Mouse (Mus musculus) fibroblast of lung, adult 2 months (primary cell): Measurements from ENCODE around the gene Fance.
"Not testable (repeated sequence)": the region's sequence is repeated elsewhere in the genome, so short reads cannot be mapped to it uniquely, and the experiment has no call there.

Experiments used
- DNase-seq: peaks from one replicate; pipeline ENCODE4 v3.0.0-alpha.2; 2011; ENCODE audit warnings: low read depth

The Fance gene

GRCm38 (mm10) chr17:28326951-28327350 lies 13.6 kb downstream of the Fance start:
- no peak for DNase-seq

DNA sequence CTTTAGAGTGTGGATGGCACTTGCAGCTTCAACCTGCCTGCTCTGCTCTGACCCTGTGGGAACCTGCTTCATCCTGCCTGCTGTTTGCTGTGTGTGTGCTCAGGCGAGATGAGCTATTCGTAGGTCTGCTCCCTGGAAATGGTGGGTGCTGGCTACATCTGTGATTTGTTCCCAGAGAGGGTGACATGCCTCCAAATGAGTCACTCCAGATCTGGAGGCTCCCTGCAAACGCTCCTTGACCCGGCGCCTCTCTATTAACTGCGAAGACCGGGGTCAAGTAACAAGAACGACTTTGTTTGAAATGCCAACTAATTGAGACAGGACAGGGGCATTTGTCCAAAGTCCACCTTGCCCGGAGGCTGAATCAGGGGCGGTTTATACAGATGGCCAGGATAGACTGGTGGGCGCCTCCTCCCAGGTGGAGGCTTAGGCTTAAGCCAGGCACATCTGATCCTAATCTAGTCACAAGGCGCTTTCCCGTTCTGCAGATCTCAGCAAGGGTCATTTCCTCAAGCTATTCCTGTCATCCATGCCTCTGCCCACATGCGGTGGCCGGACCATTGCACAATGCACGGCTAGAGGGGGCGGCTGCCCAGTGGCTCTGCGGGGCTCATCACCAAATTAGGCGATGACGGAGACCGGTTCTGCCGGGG lies 14.5 kb downstream of the Fance start:
- peak; percentile 77 for DNase-seq

DNA sequence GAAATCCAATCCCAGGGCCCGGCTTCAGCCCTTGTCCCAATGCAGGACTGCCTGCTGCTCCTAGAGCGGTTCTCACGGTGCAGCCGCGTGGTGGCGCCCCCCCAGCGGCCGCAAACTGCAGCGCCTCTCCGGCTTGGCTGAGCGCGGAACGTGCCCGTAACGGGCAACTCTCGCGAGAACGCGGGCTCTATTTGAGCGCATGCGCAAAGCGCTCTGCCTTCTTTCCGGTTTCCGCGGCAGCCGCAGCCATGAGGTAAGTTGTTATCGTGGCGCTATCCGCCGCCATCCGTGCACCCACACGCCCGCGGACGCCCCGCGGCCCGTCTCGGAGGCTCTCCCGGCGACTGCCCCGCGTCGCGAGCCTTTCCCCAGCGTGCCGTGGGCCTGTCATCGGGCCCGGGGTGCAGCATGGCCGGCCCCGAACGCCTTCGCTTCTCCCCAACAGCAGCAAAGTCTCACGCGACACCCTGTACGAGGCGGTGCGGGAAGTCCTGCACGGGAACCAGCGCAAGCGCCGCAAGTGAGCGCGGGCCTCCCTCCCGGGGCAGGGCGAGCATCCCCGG lies 15.1 kb downstream of the Fance start, which contains the start of gene Rpl10a:
Gene Rpl10a (plus strand): TSS at position 106 of the 563 bp plus-strand sequence.
- peak; percentile 92 for DNase-seq

DNA sequence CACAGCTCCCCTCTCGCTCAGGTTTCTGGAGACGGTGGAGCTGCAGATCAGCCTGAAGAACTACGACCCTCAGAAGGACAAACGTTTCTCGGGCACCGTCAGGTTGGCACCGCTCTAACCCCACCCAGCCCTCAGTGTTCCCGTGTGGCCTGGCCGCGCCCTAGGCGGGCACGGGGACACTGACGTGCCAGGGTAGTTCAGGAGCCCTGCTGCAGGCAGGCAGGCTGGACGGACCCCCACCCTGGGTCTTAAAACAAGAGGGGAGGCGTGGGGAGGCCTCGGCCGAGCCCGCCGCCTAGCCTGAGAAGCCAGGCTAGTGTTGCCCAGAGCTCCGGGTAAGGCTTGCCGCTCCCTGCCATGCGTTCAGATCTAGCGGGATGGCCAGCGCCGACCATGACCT lies 15.6 kb downstream of the Fance start:
- DNase-seq: no peak

- no peak for DNase-seq
These were observed 16.3 kb downstream of the Fance start for GRCm38 (mm10) chr17:28329503-28330231.

- no peak for DNase-seq
These were observed 16.9 kb downstream of the Fance start for GRCm38 (mm10) chr17:28330232-28330546.

DNA sequence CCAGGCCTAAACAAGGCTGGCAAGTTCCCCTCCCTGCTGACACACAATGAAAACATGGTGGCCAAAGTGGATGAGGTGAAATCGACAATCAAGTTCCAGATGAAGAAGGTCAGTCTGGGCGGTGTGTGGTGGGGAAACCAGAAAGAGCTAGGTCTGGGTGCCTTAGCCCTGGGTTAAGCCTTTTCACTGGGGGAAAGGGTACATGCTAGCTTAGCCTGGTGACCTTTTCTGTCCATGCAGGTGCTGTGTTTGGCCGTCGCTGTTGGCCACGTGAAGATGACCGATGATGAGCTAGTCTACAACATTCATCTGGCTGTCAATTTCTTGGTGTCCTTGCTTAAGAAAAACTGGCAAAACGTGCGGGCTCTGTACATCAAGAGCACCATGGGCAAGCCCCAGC lies 17.3 kb downstream of the Fance start:
- DNase-seq: not testable (repeated sequence)

DNA sequence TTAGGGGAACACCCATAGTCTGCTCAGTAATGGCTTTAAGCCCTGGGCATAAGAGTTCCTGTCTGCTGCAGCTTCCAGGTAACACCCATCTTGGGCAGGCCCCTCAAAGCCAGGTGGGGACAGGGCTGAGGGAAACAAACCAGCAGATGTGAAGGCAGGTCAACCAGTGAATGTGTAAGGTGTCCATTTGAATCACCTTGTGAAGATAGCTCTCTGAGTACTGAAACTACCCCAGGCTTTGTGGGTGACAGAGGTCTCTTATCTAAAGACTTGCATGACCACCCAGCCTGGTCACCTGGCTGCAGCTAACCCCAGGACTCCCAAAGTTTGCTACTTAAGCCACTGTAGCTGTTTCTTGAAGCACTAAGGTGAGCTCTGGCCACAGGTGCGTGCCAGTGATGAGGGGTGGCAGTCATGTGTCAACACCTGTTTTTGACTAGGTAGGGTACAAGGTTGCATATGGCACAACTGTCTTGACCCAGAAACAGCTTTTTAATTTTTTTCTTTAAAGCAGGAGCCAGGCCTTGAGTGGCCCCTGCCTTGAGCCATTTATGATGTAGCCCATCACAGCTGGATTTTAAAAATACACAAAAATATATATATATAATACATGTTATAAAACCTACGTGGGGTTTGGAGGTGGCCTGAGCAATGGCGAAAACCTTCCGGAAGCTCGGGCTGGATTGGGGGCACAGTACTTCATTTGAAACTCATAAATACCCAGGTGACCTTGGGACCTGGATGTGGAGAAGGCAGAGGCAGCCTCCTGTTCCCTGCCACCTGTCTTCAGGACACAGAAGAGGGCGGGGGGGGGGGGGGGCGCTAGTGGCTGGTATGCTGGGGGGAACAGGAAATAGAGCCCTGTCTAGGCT lies 18.2 kb downstream of the Fance start:
- no peak for DNase-seq

DNA sequence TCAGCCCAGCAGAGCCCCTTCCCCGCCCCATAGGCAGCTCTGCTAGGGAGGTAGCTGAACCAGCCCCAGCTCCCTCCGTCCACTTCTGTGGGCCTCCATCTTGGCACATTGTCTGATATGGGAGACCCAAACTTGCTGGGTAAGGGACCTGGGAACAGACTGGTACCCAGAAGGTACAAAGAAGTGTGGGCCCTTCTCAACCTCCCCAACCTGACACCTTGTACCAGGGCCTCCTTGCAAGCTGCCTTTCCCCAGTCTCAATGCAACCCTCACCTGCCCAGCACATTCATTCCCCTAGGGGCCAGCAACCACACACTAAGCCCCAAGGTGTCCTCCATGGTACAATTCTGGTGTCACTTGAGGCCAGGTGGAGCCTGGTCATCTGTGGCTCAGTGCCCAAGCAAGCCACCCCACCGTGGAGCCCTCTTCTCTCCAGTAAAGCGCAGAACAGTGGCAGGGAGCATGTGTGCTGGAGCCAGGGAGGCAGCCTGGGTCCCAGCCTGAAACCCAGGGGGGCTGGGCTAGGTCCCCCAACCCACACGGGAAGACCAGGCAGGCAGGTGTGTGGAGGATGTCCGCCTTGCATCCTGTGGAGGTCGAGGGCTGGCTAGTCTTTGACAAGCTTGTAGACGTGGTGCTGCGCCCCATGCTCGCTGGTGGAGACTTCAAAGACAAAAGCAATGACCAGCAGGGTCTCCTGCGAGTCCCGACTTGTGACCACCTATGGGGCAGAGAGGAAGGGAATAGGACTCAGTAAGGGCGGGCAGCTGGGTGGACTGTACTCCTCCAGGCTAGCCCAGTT lies 19.0 kb downstream of the Fance start:
- no peak for DNase-seq

GRCm38 (mm10) chr17:28332915-28333546 lies 19.7 kb downstream of the Fance start:
- no peak for DNase-seq

DNA sequence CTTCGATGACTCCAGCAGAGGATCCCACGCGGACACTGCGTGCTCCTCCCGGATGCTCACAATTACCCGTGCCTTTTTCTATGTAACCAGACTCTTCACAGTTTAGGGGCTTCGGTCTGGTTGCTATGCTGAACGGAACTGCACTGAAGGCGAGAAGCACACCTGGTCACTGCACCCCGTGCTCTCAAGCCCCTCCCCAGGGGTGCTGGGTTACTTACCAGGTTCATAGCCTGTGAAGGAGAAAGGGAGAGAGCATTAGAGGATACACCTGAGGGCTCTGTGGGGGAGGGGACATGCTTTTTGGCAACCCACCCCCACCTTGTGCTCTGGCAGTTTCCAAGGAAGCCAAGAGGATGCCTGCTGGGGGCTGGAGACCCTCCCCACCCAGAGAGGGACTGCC lies 21.9 kb downstream of the Fance start:
- DNase-seq: no peak

- DNase-seq: no peak
These were observed 24.2 kb downstream of the Fance start for GRCm38 (mm10) chr17:28337547-28337946.

- DNase-seq: no peak
These were observed 27.3 kb downstream of the Fance start for GRCm38 (mm10) chr17:28340578-28340977.

GRCm38 (mm10) chr17:28341091-28341490 lies 27.8 kb downstream of the Fance start:
- DNase-seq: peak; percentile 85

GRCm38 (mm10) chr17:28344050-28344607 lies 30.8 kb downstream of the Fance start:
- no peak for DNase-seq

- no peak for DNase-seq
These were observed 31.4 kb downstream of the Fance start for GRCm38 (mm10) chr17:28344670-28345069.

- no peak for DNase-seq
These were observed 32.0 kb downstream of the Fance start for GRCm38 (mm10) chr17:28345271-28345721.

DNA sequence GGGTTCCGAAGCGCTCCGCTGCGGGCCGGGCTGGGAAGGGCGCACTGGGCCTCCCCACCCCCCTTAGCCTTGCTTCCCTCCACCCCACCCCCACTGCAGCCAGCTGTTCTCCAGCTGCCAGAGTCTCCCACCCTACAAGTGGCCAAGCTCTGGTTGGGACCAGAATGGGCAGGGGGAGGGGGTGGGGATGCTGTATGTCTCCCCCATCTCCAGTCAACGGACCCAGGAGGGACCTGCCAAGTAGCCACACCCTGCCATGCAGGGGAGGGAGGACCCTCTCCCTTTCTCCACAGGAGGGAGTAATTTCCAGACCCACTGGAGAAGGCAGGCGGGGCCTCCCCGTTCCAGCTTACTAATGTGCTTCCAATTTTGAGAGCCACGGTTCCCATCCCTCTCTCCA lies 32.6 kb downstream of the Fance start:
- no peak for DNase-seq

DNA sequence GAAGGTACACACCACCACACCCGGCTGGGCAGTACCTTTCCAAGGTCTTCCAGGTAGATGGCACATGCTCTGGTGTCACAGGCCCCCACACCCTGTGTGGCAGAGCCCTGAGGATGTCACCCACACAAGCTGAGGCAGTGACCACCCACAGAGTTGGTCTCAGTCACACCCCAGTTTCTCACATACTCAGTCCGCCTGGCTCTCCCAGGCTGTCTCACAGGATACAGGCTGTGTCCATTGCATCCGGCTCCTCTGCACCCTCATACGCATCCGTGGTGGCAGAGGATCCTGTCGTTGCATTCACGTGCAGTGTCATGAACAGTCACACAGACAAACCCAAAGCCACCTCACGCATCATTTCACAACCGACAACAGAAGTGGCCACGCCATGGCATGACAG lies 34.0 kb downstream of the Fance start:
- no peak for DNase-seq

GRCm38 (mm10) chr17:28348211-28348610 lies 34.9 kb downstream of the Fance start:
- DNase-seq: no peak
